Mouse (Mus musculus): ENCODE measurements around the gene Fibp.

DNA sequence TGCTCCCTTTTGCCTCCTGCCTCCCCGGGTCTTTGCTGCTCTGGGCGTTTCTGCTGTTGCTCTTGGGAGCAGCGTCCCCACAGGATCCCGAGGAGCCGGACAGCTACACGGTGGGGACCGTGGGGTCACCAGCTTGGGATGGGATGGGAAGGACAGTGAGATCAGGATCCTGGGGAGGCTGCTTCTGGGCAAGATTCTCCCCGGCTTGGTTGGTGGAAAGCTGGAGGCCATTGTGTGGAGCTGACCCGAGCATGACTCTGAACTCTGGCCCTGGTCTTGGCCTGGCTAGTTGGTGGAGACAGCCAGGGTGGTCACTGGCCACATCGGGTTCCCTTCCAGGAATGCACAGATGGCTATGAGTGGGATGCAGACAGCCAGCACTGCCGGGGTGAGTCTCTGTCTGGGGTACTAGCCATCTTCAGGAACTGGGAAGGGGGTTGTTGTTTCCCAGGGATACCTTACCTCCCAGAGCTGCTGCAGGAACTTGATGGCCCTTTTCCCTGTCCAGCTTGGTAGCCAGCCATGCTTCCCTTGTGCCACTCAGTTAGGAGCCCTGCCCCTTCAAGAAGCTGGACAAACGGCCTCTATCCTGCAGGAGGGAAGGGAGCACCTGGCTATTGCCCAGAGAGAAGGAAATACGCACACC is 14.8 kb downstream of the Fibp start:
- TF ChIP-seq GATA1 (IDR thresholded peaks at IDR 0.05; ENCODE audit: borderline replicate concordance, low read length) (no peak), FLI1 (IDR thresholded peaks at IDR 0.05; ENCODE audit: low read length) (no peak)

Measured in megakaryocyte, embryonic 14.5 days (primary cell).